Mouse (Mus musculus): Measurements from ENCODE around the gene Adra2b. TPM values are rescaled to one million over a fixed set of nuclear protein-coding genes. Genes with fewer than 3 reads are reported as not detected.

The Adra2b gene
- polyA plus RNA-seq, 1 experiment from 2014 or later, result 0.47 TPM

- Histone ChIP-seq H3K9me3 (no peaks in the 10 kb centered on the region), H3K27ac (replicated peaks) (no peak overlapping the region), H3K36me3 (no peaks in the 10 kb centered on the region), H3K9ac (no peak overlapping the region), H3K4me1 (replicated peaks) (peaks cover 19% of the 10 kb centered on the region), H3K4me3 (no peak overlapping the region), H3K4me2 (no peak overlapping the region), H3K27me3 (peaks cover 23% of the 10 kb centered on the region)
- ATAC-seq (ENCODE audit: low FRiP score, low read depth), result no peak
- 85% methylated on average over 14 of the region's 14 CpGs for WGBS
These were observed 30.0 kb upstream of the Adra2b start for GRCm38 (mm10) chr2:127332807-127333570.

- WGBS, result 74% methylated on average over 5 of the region's 5 CpGs
- ATAC-seq (ENCODE audit: low FRiP score, low read depth), result no peak
- H3K4me1 ChIP-seq (replicated peaks), result peaks cover 19% of the 10 kb centered on the region
- no peaks in the 10 kb centered on the region for H3K36me3 ChIP-seq
- H3K4me3 ChIP-seq, result no peak overlapping the region
- H3K9me3 ChIP-seq, result no peaks in the 10 kb centered on the region
- peaks cover 23% of the 10 kb centered on the region for H3K27me3 ChIP-seq
- H3K4me2 ChIP-seq, result no peak overlapping the region
- H3K27ac ChIP-seq (replicated peaks), result no peak overlapping the region
- H3K9ac ChIP-seq, result no peak overlapping the region
These were observed 28.9 kb upstream of the Adra2b start for GRCm38 (mm10) chr2:127333945-127334603.

GRCm38 (mm10) chr2:127335078-127335541, 27.9 kb upstream of the Adra2b start:
- H3K4me1 ChIP-seq (replicated peaks), result peaks cover 19% of the 10 kb centered on the region
- 52% methylated on average over 11 of the region's 11 CpGs for WGBS
- 0 out of 2 replicates have a peak overlapping the region, but pooled peaks have one; percentile 93 for H3K4me2 ChIP-seq
- no peak overlapping the region for H3K27ac ChIP-seq (replicated peaks)
- no peaks in the 10 kb centered on the region for H3K36me3 ChIP-seq
- no peaks in the 10 kb centered on the region for H3K9me3 ChIP-seq
- H3K27me3 ChIP-seq, result peaks cover 23% of the 10 kb centered on the region
- H3K9ac ChIP-seq, result no peak overlapping the region
- no peak overlapping the region for H3K4me3 ChIP-seq
- no peak for ATAC-seq (ENCODE audit: low FRiP score, low read depth)

GRCm38 (mm10) chr2:127335767-127336496, 27.1 kb upstream of the Adra2b start, which contains the start of gene Dusp2:
TSS of gene Dusp2 (plus strand) at chr2:127336159.
- H3K4me3 ChIP-seq, result peak within 1 kb of the TSS; percentile 53
- H3K9ac ChIP-seq, result peak within 1 kb of the TSS; percentile 53
- H3K9me3 ChIP-seq, result no peaks in the 10 kb centered on the region
- H3K4me1 ChIP-seq (replicated peaks), result peaks cover 19% of the 10 kb centered on the region
- ATAC-seq (ENCODE audit: low FRiP score, low read depth), result peak; percentile 86
- H3K27ac ChIP-seq (replicated peaks), result peak within 1 kb of the TSS; percentile 18
- under 1% methylated on average over 62 of the region's 76 CpGs for WGBS
- H3K36me3 ChIP-seq, result no peaks in the 10 kb centered on the region
- peaks cover 23% of the 10 kb centered on the region for H3K27me3 ChIP-seq
- H3K4me2 ChIP-seq, result peak within 1 kb of the TSS; percentile 93

GRCm38 (mm10) chr2:127336497-127336832, 26.5 kb upstream of the Adra2b start:
- ATAC-seq (ENCODE audit: low FRiP score, low read depth), result no peak
- no peaks in the 10 kb centered on the region for H3K9me3 ChIP-seq
- H3K9ac ChIP-seq, result peak overlapping the region; percentile 53
- peak overlapping the region; percentile 53 for H3K4me3 ChIP-seq
- peak overlapping the region; percentile 93 for H3K4me2 ChIP-seq
- no peaks in the 10 kb centered on the region for H3K36me3 ChIP-seq
- H3K27me3 ChIP-seq, result peaks cover 23% of the 10 kb centered on the region
- H3K27ac ChIP-seq (replicated peaks), result peak overlapping the region; percentile 18
- WGBS, result under 1% methylated on average over 31 of the region's 33 CpGs
- peaks cover 19% of the 10 kb centered on the region for H3K4me1 ChIP-seq (replicated peaks)

- peak overlapping the region; percentile 53 for H3K9ac ChIP-seq
- 47% methylated on average over 5 of the region's 5 CpGs for WGBS
- H3K4me3 ChIP-seq, result peak overlapping the region; percentile 53
- no peaks in the 10 kb centered on the region for H3K9me3 ChIP-seq
- peak overlapping the region; percentile 93 for H3K4me2 ChIP-seq
- H3K36me3 ChIP-seq, result no peaks in the 10 kb centered on the region
- peaks cover 23% of the 10 kb centered on the region for H3K27me3 ChIP-seq
- no peak overlapping the region for H3K27ac ChIP-seq (replicated peaks)
- peaks cover 19% of the 10 kb centered on the region for H3K4me1 ChIP-seq (replicated peaks)
- ATAC-seq (ENCODE audit: low FRiP score, low read depth), result no peak
These were observed 26.1 kb upstream of the Adra2b start for GRCm38 (mm10) chr2:127336885-127337284.

GRCm38 (mm10) chr2:127337531-127337930, 25.5 kb upstream of the Adra2b start:
- Histone ChIP-seq H3K4me3 (peak overlapping the region; percentile 53; the same call in 1 of the 2 replicates), H3K36me3 (no peaks in the 10 kb centered on the region), H3K4me2 (peak overlapping the region; percentile 93)

GRCm38 (mm10) chr2:127338012-127338411, 25.0 kb upstream of the Adra2b start:
- Histone ChIP-seq H3K9me3 (no peaks in the 10 kb centered on the region), H3K36me3 (no peaks in the 10 kb centered on the region), H3K9ac (no peak overlapping the region), H3K4me1 (replicated peaks) (peaks cover 19% of the 10 kb centered on the region), H3K27ac (replicated peaks) (no peak overlapping the region), H3K4me3 (no peak overlapping the region), H3K27me3 (peaks cover 23% of the 10 kb centered on the region), H3K4me2 (no peak overlapping the region)
- ATAC-seq (ENCODE audit: low FRiP score, low read depth), result no peak
- 64% methylated on average over 7 of the region's 7 CpGs for WGBS

More at GRCm38 (mm10) chr2:127337531-127337930, 25.5 kb upstream of the Adra2b start:
- peaks cover 19% of the 10 kb centered on the region for H3K4me1 ChIP-seq (replicated peaks)
- H3K9me3 ChIP-seq, result no peaks in the 10 kb centered on the region
- no peak overlapping the region for H3K9ac ChIP-seq
- no peak overlapping the region for H3K27ac ChIP-seq (replicated peaks)
- no peak for ATAC-seq (ENCODE audit: low FRiP score, low read depth)
- whole genome bisulfite sequencing, result 56% methylated on average over 11 of the region's 11 CpGs
- peaks cover 23% of the 10 kb centered on the region for H3K27me3 ChIP-seq

GRCm38 (mm10) chr2:127338416-127338815, 24.6 kb upstream of the Adra2b start, which contains the start of gene Astl:
TSS of gene Astl (plus strand) at chr2:127338639.
- 90% methylated on average over 4 of the region's 4 CpGs for WGBS
- H3K4me2 ChIP-seq, result peak within 1 kb of the TSS; percentile 93
- no peak for ATAC-seq (ENCODE audit: low FRiP score, low read depth)
- no peak within 1 kb of the TSS for H3K27ac ChIP-seq (replicated peaks)
- H3K4me3 ChIP-seq, result peak within 1 kb of the TSS; percentile 53; the same call in 1 of the 2 replicates
- no peak within 1 kb of the TSS for H3K9ac ChIP-seq
- H3K9me3 ChIP-seq, result no peaks in the 10 kb centered on the region
- peaks cover 19% of the 10 kb centered on the region for H3K4me1 ChIP-seq (replicated peaks)
- H3K27me3 ChIP-seq, result peaks cover 23% of the 10 kb centered on the region
- no peaks in the 10 kb centered on the region for H3K36me3 ChIP-seq

- peaks cover 23% of the 10 kb centered on the region for H3K27me3 ChIP-seq
These were observed 24.2 kb upstream of the Adra2b start for GRCm38 (mm10) chr2:127338833-127339232.

GRCm38 (mm10) chr2:127339262-127339661, 23.7 kb upstream of the Adra2b start:
- no peak for ATAC-seq (ENCODE audit: low FRiP score, low read depth)
- H3K27me3 ChIP-seq, result peaks cover 23% of the 10 kb centered on the region

More at GRCm38 (mm10) chr2:127338833-127339232, 24.2 kb upstream of the Adra2b start:
- peaks cover 19% of the 10 kb centered on the region for H3K4me1 ChIP-seq (replicated peaks)
- H3K36me3 ChIP-seq, result no peaks in the 10 kb centered on the region
- ATAC-seq (ENCODE audit: low FRiP score, low read depth), result no peak
- H3K9ac ChIP-seq, result no peak overlapping the region
- no peak overlapping the region for H3K4me2 ChIP-seq
- 76% methylated on average over 4 of the region's 4 CpGs for WGBS
- no peak overlapping the region for H3K27ac ChIP-seq (replicated peaks)
- no peak overlapping the region for H3K4me3 ChIP-seq
- H3K9me3 ChIP-seq, result no peaks in the 10 kb centered on the region

More at GRCm38 (mm10) chr2:127339262-127339661, 23.7 kb upstream of the Adra2b start:
- 75% methylated on average over 6 of the region's 6 CpGs for WGBS
- Histone ChIP-seq H3K9ac (no peak overlapping the region), H3K36me3 (no peaks in the 10 kb centered on the region), H3K27ac (replicated peaks) (no peak overlapping the region), H3K4me1 (replicated peaks) (peaks cover 19% of the 10 kb centered on the region), H3K4me3 (no peak overlapping the region), H3K4me2 (no peak overlapping the region), H3K9me3 (no peaks in the 10 kb centered on the region)
